Mouse (Mus musculus) CH12.LX (cell line): ENCODE results near the gene Amz2. TPM values are rescaled to one million over a fixed set of nuclear protein-coding genes. Genes with fewer than 3 reads are reported as not detected.

Experiments
- DNase-seq: peaks from one replicate; pipeline ENCODE4 v3.0.0-alpha.2; 2013; ENCODE audit errors: extremely low read depth
- H3K27ac ChIP-seq: 2 replicates; pipeline ENCODE4 v1.5.1; 2012; ENCODE audit warnings: low read depth, mild to moderate bottlenecking, control low read depth, moderate library complexity; ENCODE audit not compliant: insufficient read depth
- H3K27me3 ChIP-seq: replicated peaks from 2 replicates; pipeline ENCODE3; 2012; ENCODE audit warnings: inconsistent platforms
- H3K36me3 ChIP-seq, 2 experiments: replicated peaks in 1 of 2; 2 replicates each; pipeline versions ENCODE3 to v1.6.1; 2012; ENCODE audit warnings: inconsistent platforms in 1 of 2, low read length in 1 of 2, mild to moderate bottlenecking in 1 of 2, mixed read lengths in 1 of 2, moderate library complexity in 1 of 2; ENCODE audit not compliant: control insufficient read depth in 1 of 2, insufficient read depth in 1 of 2
- H3K4me1 ChIP-seq, 2 experiments: 2 replicates each; pipeline ENCODE4 v1.6.1; 2012; ENCODE audit warnings: inconsistent platforms in 1 of 2, moderate library complexity in 1 of 2; ENCODE audit not compliant: insufficient read depth in 2 of 2, control insufficient read depth in 1 of 2
- H3K4me2 ChIP-seq: 2 replicates; pipeline ENCODE4 v1.6.1; 2012; ENCODE audit warnings: low read depth, mild to moderate bottlenecking, control low read depth; ENCODE audit not compliant: poor library complexity, insufficient read depth, severe bottlenecking
- H3K4me3 ChIP-seq, 3 experiments: fragments of 150-350 bp in 1 of 3; sonication (generic) in 1 of 3; replicated peaks in 1 of 3; 2 replicates each; pipeline versions ENCODE3 to v1.5.1; 2011 to 2012; ENCODE audit warnings: low read depth in 2 of 3, low read length in 2 of 3, mild to moderate bottlenecking in 2 of 3, moderate library complexity in 2 of 3, control low read depth in 1 of 3, improper control_type of control experiment in 1 of 3, inconsistent platforms in 1 of 3, mixed read lengths in 1 of 3; ENCODE audit not compliant: poor library complexity in 1 of 3
- H3K79me2 ChIP-seq: replicated peaks from 2 replicates; pipeline ENCODE4 v1.6.1; 2012; ENCODE audit warnings: mild to moderate bottlenecking, moderate library complexity; ENCODE audit not compliant: control insufficient read depth, poor library complexity, insufficient read depth, severe bottlenecking; ENCODE audit errors: extremely low read depth
- H3K9ac ChIP-seq: 2 replicates; pipeline ENCODE4 v1.6.1; 2012; ENCODE audit warnings: low read depth, mild to moderate bottlenecking, control low read depth, moderate library complexity; ENCODE audit not compliant: insufficient read depth
- H3K9me3 ChIP-seq: replicated peaks from 2 replicates; pipeline ENCODE3; 2012; ENCODE audit warnings: low read length, inconsistent platforms, mixed read lengths
- BHLHE40 ChIP-seq: IDR thresholded peaks from 2 replicates; pipeline ENCODE4 v1.6.1; 2011; ENCODE audit warnings: mild to moderate bottlenecking, low read depth, low read length, improper control_type of control experiment
- CHD1 ChIP-seq: IDR thresholded peaks from 2 replicates; pipeline ENCODE4 v1.6.1; 2012; ENCODE audit warnings: low read depth, low read length, improper control_type of control experiment, inconsistent platforms
- CHD2 ChIP-seq: IDR thresholded peaks from 2 replicates; pipeline ENCODE4 v1.6.1; 2011; ENCODE audit warnings: low read length, improper control_type of control experiment
- CTCF ChIP-seq, 2 experiments: IDR thresholded peaks in 1 of 2; conservative IDR thresholded peaks in 1 of 2; 2 replicates each; pipeline ENCODE4 v1.5.1; 2011 to 2012; ENCODE audit warnings: low read depth in 2 of 2, low read length in 2 of 2, improper control_type of control experiment in 1 of 2, inconsistent platforms in 1 of 2, mild to moderate bottlenecking in 1 of 2, moderate library complexity in 1 of 2
- E2F4 ChIP-seq: IDR thresholded peaks from 2 replicates; pipeline ENCODE4 v1.6.1; 2011; ENCODE audit warnings: low read depth, low read length, improper control_type of control experiment; ENCODE audit not compliant: insufficient replicate concordance
- ELF1 ChIP-seq: IDR thresholded peaks from 2 replicates; pipeline ENCODE4 v1.6.1; 2014; ENCODE audit warnings: low read depth, mild to moderate bottlenecking, inconsistent platforms, low read length, improper control_type of control experiment
- EP300 ChIP-seq: IDR thresholded peaks from 2 replicates; pipeline ENCODE4 v1.6.1; 2011; ENCODE audit warnings: low read length, improper control_type of control experiment
- ETS1 ChIP-seq: conservative IDR thresholded peaks from 2 replicates; pipeline ENCODE4 v1.6.1; 2012; ENCODE audit warnings: low read depth, mild to moderate bottlenecking, inconsistent platforms, low read length, improper control_type of control experiment, moderate library complexity
- GABPA ChIP-seq: IDR thresholded peaks from 2 replicates; pipeline ENCODE4 v1.6.1; 2012; ENCODE audit warnings: low read depth, low read length, improper control_type of control experiment, inconsistent platforms; ENCODE audit not compliant: insufficient replicate concordance
- HCFC1 ChIP-seq: IDR thresholded peaks from 2 replicates; pipeline ENCODE4 v1.6.1; 2012; ENCODE audit warnings: low read depth, mild to moderate bottlenecking, inconsistent platforms, low read length, improper control_type of control experiment
- IRF4 ChIP-seq: IDR thresholded peaks from 2 replicates; pipeline ENCODE4 v1.6.1; 2014; ENCODE audit warnings: low read depth, mild to moderate bottlenecking, inconsistent platforms, low read length, improper control_type of control experiment
- JUN ChIP-seq: IDR thresholded peaks from 2 replicates; pipeline ENCODE4 v1.6.1; 2011; ENCODE audit warnings: low read depth, mild to moderate bottlenecking, low read length, improper control_type of control experiment, moderate library complexity; ENCODE audit not compliant: insufficient read depth
- JUND ChIP-seq: conservative IDR thresholded peaks from 2 replicates; pipeline ENCODE4 v1.6.1; 2011; ENCODE audit warnings: low read depth, low read length, improper control_type of control experiment
- KAT2A ChIP-seq: IDR thresholded peaks from 2 replicates; pipeline ENCODE4 v1.6.1; 2012; ENCODE audit warnings: low read length, improper control_type of control experiment, inconsistent platforms; ENCODE audit not compliant: insufficient replicate concordance
- MAFK ChIP-seq: IDR thresholded peaks from 2 replicates; pipeline ENCODE4 v1.6.1; 2011; ENCODE audit warnings: low read length, improper control_type of control experiment; ENCODE audit not compliant: insufficient replicate concordance
- MAX ChIP-seq: IDR thresholded peaks from 2 replicates; pipeline ENCODE4 v1.6.1; 2011; ENCODE audit warnings: low read length, improper control_type of control experiment
- MEF2A ChIP-seq: IDR thresholded peaks from 2 replicates; pipeline ENCODE4 v1.6.1; 2014; ENCODE audit warnings: low read depth, mild to moderate bottlenecking, inconsistent platforms, low read length, improper control_type of control experiment, borderline replicate concordance
- MXI1 ChIP-seq: IDR thresholded peaks from 2 replicates; pipeline ENCODE4 v1.6.1; 2011; ENCODE audit warnings: mild to moderate bottlenecking, low read depth, low read length, improper control_type of control experiment
- MYC ChIP-seq: IDR thresholded peaks from 2 replicates; pipeline ENCODE4 v1.6.1; 2011; ENCODE audit warnings: low read depth, mild to moderate bottlenecking, improper control_type of control experiment, low read length
- NELFE ChIP-seq: IDR thresholded peaks from 2 replicates; pipeline ENCODE4 v1.6.1; 2011; ENCODE audit warnings: low read depth, low read length, improper control_type of control experiment
- NRF1 ChIP-seq: IDR thresholded peaks from 2 replicates; pipeline ENCODE4 v1.6.1; 2014; ENCODE audit warnings: low read depth, mild to moderate bottlenecking, inconsistent platforms, low read length, improper control_type of control experiment, moderate library complexity
- PAX5 ChIP-seq: IDR thresholded peaks from 2 replicates; pipeline ENCODE4 v1.6.1; 2012; ENCODE audit warnings: low read length, inconsistent platforms, mixed read lengths
- POLR2A ChIP-seq: IDR thresholded peaks from 2 replicates; pipeline ENCODE4 v1.6.1; 2011; ENCODE audit warnings: low read depth, mild to moderate bottlenecking, improper control_type of control experiment, low read length
- POLR2AphosphoS2 ChIP-seq: IDR thresholded peaks from 2 replicates; pipeline ENCODE4 v1.6.1; 2011; ENCODE audit warnings: low read depth, low read length, improper control_type of control experiment
- RAD21 ChIP-seq: IDR thresholded peaks from 2 replicates; pipeline ENCODE4 v1.6.1; 2011; ENCODE audit warnings: low read depth, mild to moderate bottlenecking, low read length, improper control_type of control experiment, moderate library complexity
- RCOR1 ChIP-seq: conservative IDR thresholded peaks from 2 replicates; pipeline ENCODE4 v1.6.1; 2012; ENCODE audit warnings: low read depth, mild to moderate bottlenecking, inconsistent platforms, low read length, improper control_type of control experiment
- SIN3A ChIP-seq: IDR thresholded peaks from 2 replicates; pipeline ENCODE4 v1.6.1; 2012; ENCODE audit warnings: low read length, improper control_type of control experiment, inconsistent platforms
- SMC3 ChIP-seq: IDR thresholded peaks from 2 replicates; pipeline ENCODE4 v1.6.1; 2011; ENCODE audit warnings: low read depth, low read length, improper control_type of control experiment
- TBP ChIP-seq: conservative IDR thresholded peaks from 2 replicates; pipeline ENCODE4 v1.6.1; 2011; ENCODE audit warnings: low read depth, low read length, improper control_type of control experiment
- TCF12 ChIP-seq: IDR thresholded peaks from 2 replicates; pipeline ENCODE4 v1.6.1; 2014; ENCODE audit warnings: low read depth, mild to moderate bottlenecking, inconsistent platforms, low read length, improper control_type of control experiment
- UBTF ChIP-seq: IDR thresholded peaks from 2 replicates; pipeline ENCODE4 v1.6.1; 2012; ENCODE audit warnings: low read depth, mild to moderate bottlenecking, inconsistent platforms, low read length, improper control_type of control experiment, moderate library complexity
- USF1 ChIP-seq: IDR thresholded peaks from 2 replicates; pipeline ENCODE4 v1.6.1; 2014; ENCODE audit warnings: low read depth, mild to moderate bottlenecking, inconsistent platforms, low read length, improper control_type of control experiment
- USF2 ChIP-seq: conservative IDR thresholded peaks from 2 replicates; pipeline ENCODE4 v1.6.1; 2011; ENCODE audit warnings: low read depth, low read length, improper control_type of control experiment
- ZC3H11A ChIP-seq: IDR thresholded peaks from 2 replicates; pipeline ENCODE4 v1.6.1; 2012; ENCODE audit warnings: low read depth, mild to moderate bottlenecking, inconsistent platforms, low read length, improper control_type of control experiment
- ZKSCAN1 ChIP-seq: IDR thresholded peaks from 2 replicates; pipeline ENCODE4 v1.6.1; 2012; ENCODE audit warnings: low read depth, inconsistent platforms, low read length, improper control_type of control experiment, borderline replicate concordance
- ZMIZ1 ChIP-seq: IDR thresholded peaks from 2 replicates; pipeline ENCODE4 v1.6.1; 2012; ENCODE audit warnings: low read depth, mild to moderate bottlenecking, inconsistent platforms, low read length, improper control_type of control experiment
- ZNF384 ChIP-seq: IDR thresholded peaks from 2 replicates; pipeline ENCODE4 v1.6.1; 2012; ENCODE audit warnings: low read depth, low read length, improper control_type of control experiment, inconsistent platforms
- dilution Hi-C: fragments of 300-500 bp; cut with MboI; formaldehyde crosslinking; loops from 2 replicates; pipeline ENCODE4 v1.14.3; 2020; ENCODE audit warnings: low sequenced_read_pairs; ENCODE audit not compliant: extremely low pct_unique_long_range_greater_than_20kb, extremely low pct_ligation_motif_present
- in situ Hi-C: fragments of 300-500 bp; cut with MboI; formaldehyde crosslinking; loops from 3 replicates; pipeline ENCODE4 v1.14.3; 2019; ENCODE audit warnings: low sequenced_read_pairs, low pct_ligation_motif_present, low pct_unique_long_range_greater_than_20kb, mixed read lengths
- polyA plus RNA-seq: library from polyadenylated mRNA; unstranded; fragments of >175 nt; gene quantifications from 2 replicates; pipeline ENCODE4 v1.2.1, GENCODE M21; 2012; ENCODE audit warnings: low read depth; ENCODE audit not compliant: insufficient read length
- total RNA-seq, 2 experiments: library from RNA; depleted of rRNA; stranded (reverse); fragments of 300-350 nt in 1 of 2; fragments of >200 nt in 1 of 2; gene quantifications; 2 replicates each; pipeline ENCODE4 v1.2.3; 2012 to 2014

The Amz2 gene
- 19.7 and 23.3 TPM in 2 replicates for total RNA-seq (2012; rRNA removed)
- total RNA-seq (2014; rRNA removed) = 22.3 and 24.5 TPM in 2 replicates
- 18.6 and 23.7 TPM in 2 replicates for polyA plus RNA-seq

- peak; percentile 100 for DNase-seq
- Histone ChIP-seq H3K9me3 (peaks cover 9% of the 10 kb centered on the region), H3K9ac (peak within 1 kb of the TSS; percentile 76), H3K4me3 (peak within 1 kb of the TSS; percentile 57 to 77 (median 70)), H3K27ac (peak within 1 kb of the TSS; percentile 82), H3K27me3 (no peaks in the 10 kb centered on the region), H3K4me2 (peak within 1 kb of the TSS; percentile 89), H3K36me3 (peaks cover 14 to 20% of the 10 kb centered on the region in 2 experiments), H3K79me2 (no peaks in the 10 kb centered on the region; the same call in 1 of the 2 replicates), H3K4me1 (peaks cover 17 to 41% of the 10 kb centered on the region in 2 experiments; a peak in 3 of 4 replicates)
- dilution Hi-C loops = no loop called here
- in situ Hi-C loops = loop anchor here (5.0 kb wide), 1 partner anchor 93 kb away; no protein-coding TSS in a partner anchor
- TF ChIP-seq ETS1 (peak; percentile 99), UBTF (peak; percentile 79), PAX5 (no peak), USF2 (no peak), USF1 (peak; percentile 18; the same call in 1 of the 2 replicates), BHLHE40 (peak; percentile 100), ELF1 (peak; percentile 91), EP300 (peak; percentile 95), TBP (no peak; the same call in 1 of the 2 replicates), CHD1 (no peak), E2F4 (peak; percentile 33; the same call in 1 of the 2 replicates), RAD21 (peak; percentile 98), MEF2A (peak; percentile 96), RCOR1 (peak; percentile 99), HCFC1 (peak; percentile 86), GABPA (no peak; the same call in 1 of the 2 replicates), MAFK (peak; percentile 95), TCF12 (peak; percentile 99), CHD2 (peak; percentile 84), NRF1 (peak; percentile 98), JUN (peak; percentile 73), NELFE (peak; percentile 51), IRF4 (peak; percentile 98), MYC (peak; percentile 80), JUND (peak; percentile 82), MXI1 (peak; percentile 77), CTCF (conservative IDR thresholded peaks at IDR 0.05 in 1 of 2, IDR thresholded peaks at IDR 0.05 in 1 of 2; ENCODE audit: low read depth in 2 of 2, low read length in 2 of 2) (peak; percentile 29 to 100; a peak in 3 of 4 replicates), ZC3H11A (peak; percentile 81), KAT2A (peak; percentile 86; the same call in 1 of the 2 replicates), ZKSCAN1 (no peak; the same call in 1 of the 2 replicates), SMC3 (peak; percentile 98), ZMIZ1 (peak; percentile 78), SIN3A (peak; percentile 80), POLR2AphosphoS2 (no peak), ZNF384 (peak; percentile 70; the same call in 1 of the 2 replicates), MAX (peak; percentile 75), POLR2A (peak; percentile 56; the same call in 1 of the 2 replicates)
Measured at GRCm38 (mm10) chr11:109425392-109426271, at the start of gene Amz2. Amz2 (plus strand) TSS chr11:109425946.
